Mouse (Mus musculus) stomach, postnatal 0 days (tissue): ENCODE results near the gene Evi5.

Experiments used
- CTCF ChIP-seq: IDR thresholded peaks from 2 replicates; pipeline ENCODE4 v1.5.1; 2016; ENCODE audit warnings: antibody characterized with exemption, low read depth, mild to moderate bottlenecking, moderate library complexity
- EP300 ChIP-seq: optimal IDR thresholded peaks from 2 replicates; pipeline ENCODE3; 2016; ENCODE audit warnings: antibody characterized with exemption

GRCm38 (mm10) chr5:107847349-107847748, 27.6 kb downstream of the Evi5 start:
- TF ChIP-seq CTCF (no peak), EP300 (no peak)
